Comparison of ENCODE assay signal across 13 mouse cellular contexts in the genomic region with DNA sequence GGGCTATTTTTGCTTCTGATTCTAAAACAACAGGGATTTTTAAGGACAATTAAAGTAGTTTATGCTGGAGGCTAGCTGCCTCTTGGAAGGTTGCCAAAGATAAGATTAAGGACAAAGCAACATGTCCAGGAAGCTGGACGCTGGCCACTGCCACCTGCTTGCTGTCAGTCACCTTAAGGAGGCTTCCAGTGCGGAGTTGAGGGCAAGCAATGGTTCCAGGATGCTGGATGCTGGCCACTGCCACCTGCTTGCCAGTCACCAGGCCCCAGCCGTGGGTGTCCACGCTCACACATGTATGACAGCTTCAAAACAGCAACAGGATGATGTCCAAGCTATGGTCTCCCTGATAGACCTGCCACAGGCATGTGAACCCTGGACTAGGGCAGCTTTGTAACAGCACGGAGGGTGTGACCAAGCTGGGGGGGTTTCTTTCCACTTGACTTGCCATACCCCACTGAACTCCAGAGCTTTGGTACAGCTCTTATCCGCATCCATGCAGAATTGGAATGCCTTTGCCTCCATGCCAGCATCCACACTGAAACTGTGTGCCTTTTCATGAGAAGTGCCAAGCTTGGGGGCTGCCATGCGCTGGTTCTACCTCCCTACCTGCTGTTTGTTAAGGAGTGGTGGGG.
DNase-seq lines count a peak whose midpoint lies in the region; ATAC-seq lines count a peak whose summit lies in the region.
"Had no signal": no experiment of that assay in that cellular context is flagged by ENCODE, and none has a peak within 500 bp of the region (broad histone marks: within the 10 kb centered on the region; RNA-seq: fewer than 3 reads in every experiment).

No protein-coding gene starts in this region.

- 62% methylated on average over 7 of the region's 7 CpGs for WGBS in hindbrain, embryonic 15.5 days
- 88% methylated on average over 7 of the region's 7 CpGs for WGBS in hindbrain, embryonic 11.5 days

- H3K27me3 ChIP-seq in hindbrain, embryonic 15.5 days, result no peaks in the 10 kb centered on the region
- no peaks in the 10 kb centered on the region for H3K27me3 ChIP-seq in hindbrain, embryonic 11.5 days (ENCODE audit: control insufficient read depth, insufficient read depth, low read length)
- H3K27me3 ChIP-seq: neural tube, embryonic 13.5 days had no signal

- no peaks in the 10 kb centered on the region for H3K4me1 ChIP-seq in hindbrain, embryonic 15.5 days (replicated peaks)
- H3K4me1 ChIP-seq in hindbrain, embryonic 11.5 days (replicated peaks; ENCODE audit: control insufficient read depth, insufficient read depth, low read length), result no peaks in the 10 kb centered on the region
- H3K4me1 ChIP-seq: hindbrain, embryonic 13.5 days; neural tube, embryonic 13.5 days had no signal

- H3K27ac ChIP-seq in hindbrain, embryonic 15.5 days (replicated peaks), result no peak overlapping the region
- H3K27ac ChIP-seq in hindbrain, embryonic 11.5 days (ENCODE audit: low read depth, low read length), result no peak overlapping the region
- H3K27ac ChIP-seq: hindbrain, embryonic 13.5 days; neural tube, embryonic 13.5 days had no signal

- H3K4me3 ChIP-seq in hindbrain, embryonic 15.5 days, result no peak overlapping the region
- no peak overlapping the region for H3K4me3 ChIP-seq in hindbrain, embryonic 11.5 days (ENCODE audit: low read depth, low read length)
- H3K4me3 ChIP-seq: hindbrain, embryonic 13.5 days; neural tube, embryonic 13.5 days had no signal

- no peak overlapping the region for H3K4me2 ChIP-seq in hindbrain, embryonic 15.5 days
- no peak overlapping the region for H3K4me2 ChIP-seq in hindbrain, embryonic 11.5 days (replicated peaks; ENCODE audit: low read depth, low read length)
- H3K4me2 ChIP-seq: hindbrain, embryonic 13.5 days; neural tube, embryonic 13.5 days had no signal

- peak; percentile 61; the same call in 1 of the 2 replicates for ATAC-seq in hindbrain, embryonic 15.5 days (ENCODE audit: low FRiP score, low read depth)
- no peak for ATAC-seq in hindbrain, embryonic 11.5 days (ENCODE audit: low FRiP score)
- ATAC-seq: activated CD4-positive, CD25-positive, alpha-beta regulatory T cell, adult 4 months; liver, postnatal 0 days had no signal

- DNase-seq in adrenal gland, postnatal 14 days, result peak; percentile 18
- DNase-seq in adrenal gland, postnatal 4 days (ENCODE audit: low spot score in 2 of 2), result no peak
- DNase-seq in hindbrain, embryonic 11.5 days (ENCODE audit: low spot score), result no peak
- DNase-seq in ovary, postnatal 36 days (ENCODE audit: low spot score), result peak; percentile 13
- no peak for DNase-seq in ovary, adult 18-20 months (ENCODE audit: low spot score)
- peak; percentile 4 for DNase-seq in skeletal muscle tissue, adult 2 months (ENCODE audit: low read depth, low spot score)
- no peak for DNase-seq in embryo, embryonic 9.5 days (ENCODE audit: extremely low spot score)
- DNase-seq: kidney, postnatal 25 days; liver, postnatal 0 days had no signal

- H3K9me3 ChIP-seq in hindbrain, embryonic 15.5 days, result no peaks in the 10 kb centered on the region
- H3K9me3 ChIP-seq in hindbrain, embryonic 11.5 days (ENCODE audit: control insufficient read depth, low read length), result no peaks in the 10 kb centered on the region
- H3K9me3 ChIP-seq: hindbrain, embryonic 13.5 days; neural tube, embryonic 13.5 days had no signal

- H3K36me3 ChIP-seq in hindbrain, embryonic 15.5 days, result no peaks in the 10 kb centered on the region
- no peaks in the 10 kb centered on the region for H3K36me3 ChIP-seq in hindbrain, embryonic 11.5 days (ENCODE audit: control insufficient read depth, insufficient read depth, low read length)
- H3K36me3 ChIP-seq: hindbrain, embryonic 13.5 days; neural tube, embryonic 13.5 days had no signal

- H3K9ac ChIP-seq in hindbrain, embryonic 15.5 days, result no peak overlapping the region
- H3K9ac ChIP-seq in hindbrain, embryonic 11.5 days (ENCODE audit: low read depth, low read length), result no peak overlapping the region
- H3K9ac ChIP-seq: hindbrain, embryonic 13.5 days; liver, postnatal 0 days; neural tube, embryonic 13.5 days had no signal

Comparison
In these comparisons a context has a peak if more than half of its experiments do, and no peak if none do; other contexts are left out.
1. DNase-seq: peak in adrenal gland, postnatal 14 days (single experiment), ovary, postnatal 36 days (single experiment) and skeletal muscle tissue, adult 2 months (single experiment); none in adrenal gland, postnatal 4 days (0 of 2), hindbrain, embryonic 11.5 days (single experiment), ovary, adult 18-20 months (single experiment) and embryo, embryonic 9.5 days (single experiment).